Mouse (Mus musculus) E14TG2a.4 (cell line): Measurements from ENCODE around the gene Nedd4.

ENCODE experiments used
- CTCF ChIP-seq: conservative IDR thresholded peaks from 2 replicates; pipeline ENCODE4 v1.5.1; 2014; ENCODE audit warnings: low read length
- NANOG ChIP-seq: IDR thresholded peaks from 2 replicates; pipeline ENCODE4 v1.6.1; 2014; ENCODE audit warnings: borderline replicate concordance, low read length, mixed read lengths
- POU5F1 ChIP-seq: IDR thresholded peaks from 2 replicates; pipeline ENCODE4 v1.6.1; 2014; ENCODE audit warnings: low read length, borderline replicate concordance

- no peak for TF ChIP-seq CTCF
- no peak for TF ChIP-seq NANOG
- no peak for TF ChIP-seq POU5F1
Measured at GRCm38 (mm10) chr9:72703754-72704153, 41.6 kb downstream of the Nedd4 start.
